Mouse (Mus musculus): Measurements from ENCODE around the gene Sirpa. TPM values are rescaled to one million over a fixed set of nuclear protein-coding genes. Genes with fewer than 3 reads are reported as not detected.

Gene Sirpa
- total RNA-seq, 1 experiment from 2014 or later: 38.3 TPM

DNA sequence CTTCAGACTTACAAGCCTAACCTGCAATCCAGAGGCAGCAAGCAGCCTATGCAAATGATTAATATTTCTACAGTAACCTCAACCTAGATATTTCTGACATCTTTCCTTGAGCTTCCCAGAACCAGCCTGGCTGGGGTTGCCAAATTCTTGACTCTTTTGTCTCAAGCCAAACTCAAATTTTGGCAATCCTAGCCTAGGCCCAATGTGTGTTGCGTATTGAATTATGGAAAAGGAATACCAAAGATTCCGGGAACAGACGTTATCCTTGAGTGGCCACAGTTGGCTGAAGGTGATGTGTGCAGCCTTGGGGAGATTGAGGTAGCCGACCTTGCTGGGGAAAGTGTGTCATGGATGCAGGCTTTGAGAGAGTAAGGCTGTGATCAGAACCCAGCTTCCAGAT is 66.2 kb downstream of the Sirpa start:
- ATAC-seq (replicated peaks in 1 of 2; ENCODE audit: insufficient read depth in 1 of 2, low FRiP score in 2 of 2, low TSS enrichment in 1 of 2, low read depth in 1 of 2, poor library complexity in 2 of 2, severe bottlenecking in 2 of 2): no peak

GRCm38 (mm10) chr2:129660020-129660419 is 67.4 kb downstream of the Sirpa start:
- ATAC-seq (replicated peaks in 1 of 2; ENCODE audit: insufficient read depth in 1 of 2, low FRiP score in 2 of 2, low TSS enrichment in 1 of 2, low read depth in 1 of 2, poor library complexity in 2 of 2, severe bottlenecking in 2 of 2): no peak

- ATAC-seq (replicated peaks in 1 of 2; ENCODE audit: insufficient read depth in 1 of 2, low FRiP score in 2 of 2, low TSS enrichment in 1 of 2, low read depth in 1 of 2, poor library complexity in 2 of 2, severe bottlenecking in 2 of 2): no peak
Measured at GRCm38 (mm10) chr2:129662484-129662883, 69.8 kb downstream of the Sirpa start.

DNA sequence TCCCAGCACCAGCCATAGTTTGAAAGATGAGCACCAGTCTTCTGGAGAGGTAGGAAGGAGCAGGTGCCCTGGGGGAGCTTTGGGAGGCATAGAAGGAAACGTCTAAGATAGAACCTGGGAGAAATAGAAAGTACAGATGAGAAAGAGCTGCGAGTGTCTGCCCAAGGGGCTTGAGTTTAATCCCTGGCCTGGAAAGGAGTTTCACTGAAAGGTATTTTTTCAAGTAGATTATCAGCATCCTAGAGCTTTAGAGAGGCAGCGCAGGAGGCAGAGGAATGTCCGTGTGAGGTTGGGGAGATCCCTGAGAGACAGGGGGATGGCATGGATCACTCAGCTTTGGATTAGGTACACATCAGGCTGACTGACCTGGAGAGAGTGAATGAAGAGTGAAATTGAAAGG is 79.3 kb downstream of the Sirpa start:
- ATAC-seq (replicated peaks in 1 of 2; ENCODE audit: insufficient read depth in 1 of 2, low FRiP score in 2 of 2, low TSS enrichment in 1 of 2, low read depth in 1 of 2, poor library complexity in 2 of 2, severe bottlenecking in 2 of 2): no peak

- peak; percentile 82 to 92 for ATAC-seq (replicated peaks in 1 of 2; ENCODE audit: insufficient read depth in 1 of 2, low FRiP score in 2 of 2, low TSS enrichment in 1 of 2, low read depth in 1 of 2, poor library complexity in 2 of 2, severe bottlenecking in 2 of 2)
Measured at GRCm38 (mm10) chr2:129674935-129675634, 82.5 kb downstream of the Sirpa start.

DNA sequence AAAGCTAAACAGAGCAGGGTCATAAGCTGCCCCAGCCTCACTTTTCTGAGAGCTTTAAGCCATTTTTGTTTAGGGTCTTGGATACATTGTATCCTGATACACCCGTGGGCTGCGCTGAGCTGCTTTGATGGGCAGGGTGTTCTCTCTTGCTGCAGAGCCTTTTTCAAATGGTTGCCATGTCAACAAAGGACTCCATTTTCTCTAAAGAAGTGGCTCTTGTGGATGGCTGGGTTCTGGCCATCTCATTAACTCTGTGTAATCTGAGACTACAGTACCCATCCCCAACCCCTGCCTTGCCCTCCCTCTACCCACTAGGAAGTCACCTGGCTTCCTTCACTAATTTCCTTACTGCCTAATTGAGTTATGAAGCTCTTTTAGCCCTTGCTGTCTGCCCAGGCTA is 85.0 kb downstream of the Sirpa start:
- no peak for ATAC-seq (replicated peaks in 1 of 2; ENCODE audit: insufficient read depth in 1 of 2, low FRiP score in 2 of 2, low TSS enrichment in 1 of 2, low read depth in 1 of 2, poor library complexity in 2 of 2, severe bottlenecking in 2 of 2)

DNA sequence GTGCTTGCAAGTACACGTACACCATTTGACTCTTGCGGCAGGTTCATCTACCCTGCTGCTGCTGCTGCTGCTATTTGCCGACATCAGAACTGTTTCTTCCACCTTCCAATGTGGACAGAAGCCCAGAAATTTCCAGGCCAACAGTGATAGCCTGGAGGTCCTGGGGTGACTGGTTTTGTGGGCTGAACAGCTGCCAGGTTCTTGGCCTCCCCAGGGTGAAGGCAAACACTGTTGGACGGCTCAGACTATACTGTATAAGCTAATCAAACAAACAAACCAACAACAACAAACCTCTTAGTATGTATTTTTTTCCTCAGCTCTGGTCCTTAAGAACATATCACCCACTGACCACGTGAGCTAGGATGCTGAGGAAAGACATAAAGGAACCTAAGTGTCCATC is 86.4 kb downstream of the Sirpa start:
- no peak for ATAC-seq (replicated peaks in 1 of 2; ENCODE audit: insufficient read depth in 1 of 2, low FRiP score in 2 of 2, low TSS enrichment in 1 of 2, low read depth in 1 of 2, poor library complexity in 2 of 2, severe bottlenecking in 2 of 2)

DNA sequence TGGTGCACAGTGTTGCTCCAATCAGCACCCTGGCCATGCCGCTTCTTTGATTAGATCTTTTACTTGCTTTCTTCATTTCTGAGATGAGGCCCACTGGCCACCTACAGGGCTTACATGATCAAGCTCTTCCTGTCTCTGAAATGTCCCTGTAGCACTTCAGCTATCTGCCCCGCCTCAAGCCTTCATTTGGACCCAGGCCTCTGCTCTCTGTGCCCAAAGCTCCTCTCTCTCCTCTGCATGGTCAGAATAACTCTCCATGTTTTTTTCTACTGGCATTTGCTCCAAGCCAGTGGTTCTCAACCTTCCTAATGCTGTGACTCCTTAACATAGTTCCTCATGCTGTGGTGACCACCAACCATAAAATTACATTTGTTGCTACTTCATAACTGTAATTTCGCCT is 87.6 kb downstream of the Sirpa start:
- no peak for ATAC-seq (replicated peaks in 1 of 2; ENCODE audit: insufficient read depth in 1 of 2, low FRiP score in 2 of 2, low TSS enrichment in 1 of 2, low read depth in 1 of 2, poor library complexity in 2 of 2, severe bottlenecking in 2 of 2)

Other genes with a start within 250 kb of the Sirpa start
- 3.0 and 14.1 TPM in 2 replicates for gene Il1b, start 221.7 kb upstream of the Sirpa start, total RNA-seq (2017)
- gene F830045P16Rik, start 56.2 kb upstream of the Sirpa start, total RNA-seq (2017): not detected in 2 replicates
- not detected in 2 replicates for gene Pdyn, start 107.0 kb downstream of the Sirpa start, total RNA-seq (2017)
- gene Stk35, start 207.7 kb downstream of the Sirpa start, total RNA-seq (2017): 11.8 and 12.9 TPM in 2 replicates

Data from hematopoietic stem cell, adult 5-6 weeks (primary cell).